Mouse (Mus musculus) large intestine, adult 2 months (tissue): ENCODE data around the gene Inhbb. TPM values are rescaled to one million over a fixed set of nuclear protein-coding genes. Genes with fewer than 3 reads are reported as not detected.

Experiments used
- DNase-seq: peaks from one replicate; pipeline ENCODE4 v3.0.0-alpha.2; 2012; ENCODE audit warnings: low read depth, low spot score
- WGBS: fragments of 180-500 bp; shearing (Covaris S2); methylation state at CpG from one replicate; pipeline ENCODE4 v1.1.7; 2018; 5-methylcytosine and 5-hydroxymethylcytosine counted together
- polyA plus RNA-seq: library from polyadenylated mRNA; depleted of rRNA; stranded (reverse); fragments of >200 nt; gene quantifications from 2 replicates; pipeline ENCODE4 v1.2.3, GENCODE M21; 2012; rRNA removed

The Inhbb gene
- polyA plus RNA-seq, 1 experiment = 0.81 TPM

GRCm38 (mm10) chr1:119389771-119390500 is 32.1 kb downstream of the Inhbb start:
- WGBS = 70% methylated on average over 7 of the region's 7 CpGs
- DNase-seq = no peak

GRCm38 (mm10) chr1:119388664-119389396 is 33.2 kb downstream of the Inhbb start:
- no peak for DNase-seq
- WGBS = 10% methylated on average over 19 of the region's 19 CpGs

- no peak for DNase-seq
- 66% methylated on average over 3 of the region's 3 CpGs for WGBS
These were observed 35.7 kb downstream of the Inhbb start for GRCm38 (mm10) chr1:119386306-119386705.

- 67% methylated on average over 10 of the region's 10 CpGs for WGBS
These were observed 38.1 kb downstream of the Inhbb start for GRCm38 (mm10) chr1:119383916-119384315.

GRCm38 (mm10) chr1:119380609-119381008 is 41.4 kb downstream of the Inhbb start:
- WGBS = 89% methylated on average over 4 of the region's 4 CpGs
- DNase-seq = no peak

More at GRCm38 (mm10) chr1:119383916-119384315, 38.1 kb downstream of the Inhbb start:
- no peak for DNase-seq

GRCm38 (mm10) chr1:119375376-119375775 is 46.7 kb downstream of the Inhbb start:
- WGBS = 29% methylated on average over 5 of the region's 5 CpGs
- DNase-seq = no peak

GRCm38 (mm10) chr1:119367546-119367945 is 54.5 kb downstream of the Inhbb start:
- WGBS = 75% methylated on average over 12 of the region's 12 CpGs
- DNase-seq = no peak

- WGBS = 64% methylated on average over 6 of the region's 6 CpGs
- DNase-seq = no peak
These were observed 55.7 kb downstream of the Inhbb start for GRCm38 (mm10) chr1:119366315-119366714.

Other genes starting within 250 kb of the Inhbb start
- 51.7 TPM in 2 replicates for gene Ralb, start 82.5 kb upstream of the Inhbb start, polyA plus RNA-seq
- gene Tmem185b, start 103.9 kb upstream of the Inhbb start, polyA plus RNA-seq = 16.3 and 19.1 TPM in 2 replicates
- 3.6 and 4.9 TPM in 2 replicates for gene Epb41l5, start 226.8 kb upstream of the Inhbb start, polyA plus RNA-seq